Mouse (Mus musculus): ENCODE measurements around the gene Rabgap1l.

Rabgap1l gene

GRCm38 (mm10) chr1:160792156-160792685 is 790 bp downstream of the Rabgap1l start:
- POLR2A ChIA-PET, result interaction anchor here in 2 of 4 experiments (0.7 to 1.8 kb wide), 7 partner anchors 14 to 459 kb away, joined by 3 to 12 read pairs (median 6); partner anchors contain the start of genes Zbtb37 (in 2 of the 2), Prdx6 (in 1 of the 2) and Rc3h1 (in 1 of the 2)
- CTCF ChIA-PET, result interaction anchor here in 2 of 4 experiments (1.0 to 1.2 kb wide), 3 partner anchors 34 to 130 kb away, joined by 3 to 4 read pairs (median 3); no protein-coding TSS in a partner anchor

GRCm38 (mm10) chr1:160791381-160792155 is 1.4 kb downstream of the Rabgap1l start:
- POLR2A ChIA-PET, result no interaction called here

GRCm38 (mm10) chr1:160790630-160791029 is 2.4 kb downstream of the Rabgap1l start:
- ChIA-PET POLR2A (interaction anchor here in 1 of 4 experiments (1.2 kb wide), 1 partner anchor 22 kb away, joined by 3 read pairs; no protein-coding TSS in a partner anchor), CTCF (no interaction called here)

More at GRCm38 (mm10) chr1:160791381-160792155, 1.4 kb downstream of the Rabgap1l start:
- CTCF ChIA-PET, result interaction anchor here in 1 of 4 experiments (1.2 kb wide), 1 partner anchor 33 kb away, joined by 3 read pairs; no protein-coding TSS in a partner anchor

- POLR2A ChIA-PET, result interaction anchor here in 2 of 4 experiments (1.2 to 1.3 kb wide), 2 partner anchors 23 to 245 kb away, joined by 3 read pairs; partner anchors contain the start of gene Zbtb37 (in 1 of the 2)
- CTCF ChIA-PET, result no interaction called here
Measured at GRCm38 (mm10) chr1:160789876-160790275, 3.1 kb downstream of the Rabgap1l start.

- ChIA-PET POLR2A (no interaction called here), CTCF (no interaction called here)
Measured at GRCm38 (mm10) chr1:160787926-160788325, 5.1 kb downstream of the Rabgap1l start.

GRCm38 (mm10) chr1:160787164-160787563 is 5.8 kb downstream of the Rabgap1l start:
- ChIA-PET CTCF (no interaction called here), POLR2A (interaction anchor here in 1 of 4 experiments (0.5 kb wide), 1 partner anchor 175 kb away, joined by 3 read pairs; no protein-coding TSS in a partner anchor)

- CTCF ChIA-PET, result interaction anchor here in 1 of 4 experiments (0.6 kb wide), 1 partner anchor 189 kb away, joined by 3 read pairs; no protein-coding TSS in a partner anchor
- POLR2A ChIA-PET, result interaction anchor here in 2 of 4 experiments (0.6 to 1.6 kb wide), 4 partner anchors 8 to 1224 kb away, joined by 3 to 4 read pairs (median 4); no protein-coding TSS in a partner anchor
Measured at GRCm38 (mm10) chr1:160786571-160786970, 6.4 kb downstream of the Rabgap1l start.

DNA sequence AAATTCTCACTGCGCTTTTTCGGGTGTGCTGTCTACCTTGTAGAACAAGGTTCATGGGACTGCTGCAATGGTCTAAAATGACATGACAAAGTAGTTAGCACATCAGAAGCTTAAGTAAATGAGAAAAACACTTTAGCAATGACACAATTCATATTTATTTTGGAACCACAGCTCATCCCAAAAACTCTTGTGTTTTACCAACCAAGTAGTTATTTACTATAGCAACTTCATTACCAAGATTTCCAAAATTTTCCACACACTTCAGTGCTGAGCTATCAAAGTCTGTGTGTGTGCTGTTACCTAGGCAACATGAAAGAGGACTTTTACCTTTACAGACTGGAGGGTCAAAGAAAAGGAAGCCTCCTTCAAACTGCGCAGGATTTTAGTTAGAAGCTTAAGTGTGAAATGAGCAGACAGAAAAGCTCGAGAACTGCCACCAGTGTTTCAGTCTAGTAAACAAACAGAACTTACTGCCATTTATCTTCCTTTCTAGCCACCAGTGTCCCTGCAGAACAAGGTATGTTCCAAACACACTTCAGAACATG is 7.3 kb downstream of the Rabgap1l start:
- CTCF ChIA-PET, result interaction anchor here in 1 of 4 experiments (0.6 kb wide), 1 partner anchor 188 kb away, joined by 3 read pairs; no protein-coding TSS in a partner anchor

DNA sequence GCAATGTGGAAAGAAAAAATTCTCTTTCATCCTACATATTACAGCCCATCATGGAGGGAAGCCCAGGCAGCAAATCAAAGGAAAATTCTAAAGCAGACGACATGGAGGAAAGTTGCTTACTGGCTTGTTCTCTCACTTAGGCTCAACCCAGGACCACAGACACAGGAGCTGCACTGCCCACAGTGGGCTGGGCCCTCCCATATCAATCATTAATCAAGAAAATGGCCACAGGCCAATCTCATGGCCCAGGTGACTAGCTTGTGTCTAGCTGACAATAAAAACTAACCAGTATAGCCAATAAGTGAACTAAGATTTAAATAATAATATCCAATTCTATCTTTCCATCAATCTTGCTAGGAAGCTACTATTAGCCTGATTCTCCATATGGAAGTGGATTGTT is 8.9 kb downstream of the Rabgap1l start:
- CTCF ChIA-PET, result no interaction called here

More for the DNA sequence above, 7.3 kb downstream of the Rabgap1l start:
- POLR2A ChIA-PET, result interaction anchor here in 2 of 4 experiments (0.6 to 1.6 kb wide), 4 partner anchors 9 to 1224 kb away, joined by 3 to 4 read pairs (median 4); no protein-coding TSS in a partner anchor

DNA sequence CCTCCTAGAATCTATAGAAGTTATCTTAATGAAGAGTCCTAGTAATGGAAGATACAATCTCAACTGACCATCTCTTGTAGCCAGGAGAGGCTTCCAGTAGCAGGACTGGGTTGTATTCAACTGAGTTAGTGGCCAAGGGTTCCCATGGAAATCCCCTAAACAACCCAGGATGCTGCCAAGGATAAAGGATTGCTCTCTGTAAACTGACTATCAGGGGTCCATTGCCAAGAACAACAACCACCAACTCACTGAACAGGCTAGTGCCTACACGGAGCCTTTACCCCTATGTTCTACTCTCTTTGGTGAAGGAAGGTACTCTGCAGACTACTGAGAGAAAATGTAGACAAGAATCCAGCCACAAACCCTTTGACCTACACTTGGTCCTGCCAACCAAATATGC is 18.8 kb downstream of the Rabgap1l start:
- ChIA-PET CTCF (no interaction called here), POLR2A (no interaction called here)

More for the DNA sequence above, 8.9 kb downstream of the Rabgap1l start:
- POLR2A ChIA-PET, result interaction anchor here in 1 of 4 experiments (0.7 to 1.1 kb wide), 2 partner anchors 11 to 413 kb away, joined by 3 read pairs; no protein-coding TSS in a partner anchor

DNA sequence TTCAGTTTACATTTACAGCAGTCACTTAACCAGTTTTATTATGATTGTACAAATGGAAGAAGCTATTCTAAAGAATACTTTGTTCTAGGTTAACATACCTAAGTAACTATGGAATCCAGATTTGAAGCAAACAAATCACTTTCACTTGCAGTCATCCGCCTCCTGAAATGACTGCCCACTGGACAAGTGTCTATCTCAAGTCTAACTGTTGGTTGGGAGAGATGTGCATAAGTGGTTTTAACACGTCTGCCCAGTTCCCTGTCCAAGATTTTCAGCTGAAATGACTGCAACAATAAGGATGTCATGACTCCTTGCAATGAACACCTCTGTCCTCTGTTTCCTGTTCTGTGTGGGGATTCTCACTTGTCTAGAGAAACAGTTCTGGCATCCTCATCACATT is 27.4 kb downstream of the Rabgap1l start:
- ChIA-PET CTCF (no interaction called here), POLR2A (interaction anchor here in 1 of 4 experiments (0.9 kb wide), 1 partner anchor 14 kb away, joined by 4 read pairs; no protein-coding TSS in a partner anchor)

DNA sequence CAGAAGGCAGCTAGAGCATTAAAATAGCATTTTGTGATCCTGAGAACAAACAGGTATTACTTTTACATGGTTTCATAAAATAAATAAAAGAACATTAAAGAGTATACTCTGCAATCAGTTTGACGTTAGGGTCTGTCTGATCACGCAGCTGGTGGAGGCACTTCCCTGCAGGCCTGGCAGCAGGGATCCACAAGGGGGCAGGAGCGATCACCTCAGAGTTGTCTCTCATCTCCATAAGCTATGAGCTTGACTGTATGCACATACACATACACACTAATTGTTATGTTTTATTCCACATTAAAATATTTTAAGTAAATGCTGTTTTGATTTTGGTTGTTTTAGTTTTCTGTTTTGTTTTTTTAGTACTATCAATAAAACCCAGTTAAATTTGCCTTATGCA is 34.8 kb downstream of the Rabgap1l start:
- POLR2A ChIA-PET, result interaction anchor here in 2 of 4 experiments (1.0 to 1.1 kb wide), 2 partner anchors 12 to 148 kb away, joined by 4 to 6 read pairs; partner anchors contain the start of gene Rc3h1 (in 1 of the 2)
- CTCF ChIA-PET, result interaction anchor here (0.5 to 3.0 kb wide), 27 partner anchors 10 to 518 kb away, joined by 3 to 13 read pairs (median 4); no protein-coding TSS in a partner anchor

GRCm38 (mm10) chr1:160755359-160755758 is 37.7 kb downstream of the Rabgap1l start:
- POLR2A ChIA-PET, result no interaction called here
- CTCF ChIA-PET, result no interaction called here

DNA sequence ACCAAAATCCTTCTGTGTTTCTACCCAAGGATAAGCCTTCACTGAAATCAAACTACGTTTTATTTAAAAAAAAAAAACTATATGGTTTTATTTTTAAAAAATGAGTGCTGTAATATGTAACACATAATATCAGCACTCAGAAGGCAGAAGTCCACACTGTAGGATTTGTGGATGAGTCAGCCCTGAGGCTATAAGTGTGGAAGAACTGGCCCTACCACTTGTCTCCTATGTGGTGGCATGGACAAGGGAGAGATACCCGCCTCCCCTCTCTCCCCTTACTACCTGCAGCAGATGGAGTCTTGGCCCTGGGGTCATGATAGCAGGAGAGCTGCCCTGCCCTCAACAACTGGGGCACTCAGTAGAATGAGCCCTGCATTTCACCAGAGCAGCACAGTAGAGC is 42.4 kb downstream of the Rabgap1l start:
- CTCF ChIA-PET, result no interaction called here
- POLR2A ChIA-PET, result interaction anchor here in 1 of 4 experiments (1.0 to 1.1 kb wide), 2 partner anchors 15 to 17 kb away, joined by 3 read pairs; no protein-coding TSS in a partner anchor

DNA sequence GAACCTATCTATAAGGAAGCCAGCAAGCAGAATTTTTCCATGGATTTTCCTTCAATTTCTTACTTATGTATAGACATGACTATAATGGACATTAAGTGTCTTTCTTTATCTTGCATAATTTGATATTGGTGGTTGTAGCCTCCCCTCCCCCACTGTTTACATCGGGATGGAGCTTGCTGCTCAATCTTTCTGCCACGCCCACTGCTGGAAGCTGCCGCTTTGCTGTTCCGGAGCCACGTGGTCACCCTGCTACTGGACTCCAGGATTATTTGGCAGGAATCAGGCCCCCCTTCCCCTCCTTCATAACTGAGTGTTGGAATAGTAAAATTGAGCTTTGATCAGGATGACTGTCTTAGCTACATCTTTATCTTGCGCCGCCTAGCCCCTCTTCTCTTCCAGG is 46.2 kb downstream of the Rabgap1l start:
- ChIA-PET POLR2A (interaction anchor here in 3 of 4 experiments (0.6 to 1.1 kb wide), 6 partner anchors 11 to 289 kb away, joined by 3 to 4 read pairs (median 4); partner anchors contain the start of genes Rc3h1 (in 1 of the 3) and Zbtb37 (in 1 of the 3)), CTCF (interaction anchor here in 2 of 4 experiments (0.5 to 1.2 kb wide), 3 partner anchors 12 to 448 kb away, joined by 3 to 8 read pairs (median 3); no protein-coding TSS in a partner anchor)

- ChIA-PET CTCF (interaction anchor here in 1 of 4 experiments (0.7 kb wide), 1 partner anchor 158 kb away, joined by 3 read pairs; no protein-coding TSS in a partner anchor), POLR2A (interaction anchor here in 1 of 4 experiments (0.8 kb wide), 1 partner anchor 13 kb away, joined by 4 read pairs; no protein-coding TSS in a partner anchor)
Measured at GRCm38 (mm10) chr1:160745238-160745930, 47.6 kb downstream of the Rabgap1l start.

DNA sequence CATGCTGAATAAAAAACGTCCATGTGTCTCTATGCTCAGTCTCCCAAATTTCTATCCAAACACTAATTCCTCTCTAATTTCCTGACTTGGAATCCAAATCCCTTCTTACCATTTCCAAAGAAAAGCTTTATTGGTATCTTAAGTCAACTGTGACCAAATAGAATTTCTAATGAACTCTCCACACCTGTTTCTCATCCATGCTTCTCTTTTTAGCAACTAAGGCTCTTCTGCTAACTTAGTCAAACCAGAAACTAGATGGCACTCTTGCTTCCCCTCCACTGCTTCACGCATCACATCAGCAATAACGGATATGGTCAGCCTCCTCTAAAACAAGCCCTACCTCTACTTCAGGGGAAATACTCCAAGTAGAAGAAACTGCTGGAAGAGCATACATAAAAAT is 49.0 kb downstream of the Rabgap1l start:
- ChIA-PET POLR2A (interaction anchor here in 1 of 4 experiments (0.7 to 1.1 kb wide), 3 partner anchors 8 to 49 kb away, joined by 3 to 5 read pairs (median 3); partner anchors contain the start of gene Rabgap1l), CTCF (interaction anchor here in 3 of 4 experiments (0.6 to 1.5 kb wide), 4 partner anchors 14 to 234 kb away, joined by 3 to 4 read pairs (median 4); no protein-coding TSS in a partner anchor)

DNA sequence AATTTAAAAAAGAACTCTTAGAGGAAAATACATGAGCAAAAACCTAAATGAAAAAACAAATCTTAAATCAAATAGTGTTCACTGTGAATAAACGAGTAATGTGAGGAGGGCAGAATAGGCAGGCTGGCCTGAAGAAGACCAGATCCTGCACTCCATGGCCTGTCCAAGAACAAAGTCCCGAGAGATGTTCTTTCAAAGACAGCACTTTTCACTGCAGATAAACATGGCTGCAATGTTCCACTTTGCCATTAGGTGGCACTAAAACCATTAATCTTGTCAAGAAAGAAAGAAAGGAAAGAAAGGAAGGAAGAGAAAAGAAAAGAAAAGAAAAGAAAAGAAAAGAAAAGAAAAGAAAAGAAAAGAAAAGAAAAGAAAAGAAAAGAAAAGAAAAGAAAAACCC is 49.8 kb downstream of the Rabgap1l start:
- POLR2A ChIA-PET, result no interaction called here
- CTCF ChIA-PET, result interaction anchor here in 2 of 4 experiments (1.0 to 1.5 kb wide), 2 partner anchors 15 to 100 kb away, joined by 4 read pairs; no protein-coding TSS in a partner anchor

Data from embryonic stem cell, embryonic (primary cell).